Comparison of ENCODE assay signal across 11 mouse cellular contexts in genomic region chr2:26547481-26547880, GRCm38 (mm10). TPM values are rescaled to one million over a fixed set of nuclear protein-coding genes. Genes with fewer than 3 reads are reported as not detected.
DNase-seq lines count a peak whose midpoint lies in the region; ATAC-seq and TF ChIP-seq lines count a peak whose summit lies in the region.
"Had no signal": no experiment of that assay in that cellular context is flagged by ENCODE, and none has a peak within 500 bp of the region (broad histone marks: within the 10 kb centered on the region; RNA-seq: fewer than 3 reads in every experiment).

No protein-coding gene starts in this region.

- H3K9me3 ChIP-seq in hindbrain, embryonic 13.5 days = no peaks in the 10 kb centered on the region
- H3K9me3 ChIP-seq in stomach, postnatal 0 days (ENCODE audit: control insufficient read depth, low read length) = no peaks in the 10 kb centered on the region
- H3K9me3 ChIP-seq in forebrain, embryonic 11.5 days (ENCODE audit: control insufficient read depth, low read length) = no peaks in the 10 kb centered on the region

- intact Hi-C loops in gastrocnemius, adult 2 months (cut with DNase I) = loop anchor here (5.0 kb wide), 1 partner anchor 55 kb away; no protein-coding TSS in a partner anchor

- TF ChIP-seq EP300 in stomach, postnatal 0 days (optimal IDR thresholded peaks at IDR 0.05) = no peak

- 31% methylated on average over 2 of the region's 2 CpGs for WGBS in hindbrain, embryonic 13.5 days
- 39% methylated on average over 2 of the region's 2 CpGs for WGBS in stomach, postnatal 0 days
- 29% methylated on average over 2 of the region's 2 CpGs for WGBS in forebrain, embryonic 11.5 days

- no peaks in the 10 kb centered on the region for H3K27me3 ChIP-seq in hindbrain, embryonic 13.5 days
- no peaks in the 10 kb centered on the region for H3K27me3 ChIP-seq in stomach, postnatal 0 days (ENCODE audit: control insufficient read depth, insufficient read depth, low read length)
- no peaks in the 10 kb centered on the region for H3K27me3 ChIP-seq in forebrain, embryonic 11.5 days (ENCODE audit: control insufficient read depth, insufficient read depth, low read length)

- ATAC-seq in hindbrain, embryonic 13.5 days (ENCODE audit: low FRiP score) = peak; percentile 61; the same call in 1 of the 2 replicates
- ATAC-seq in stomach, postnatal 0 days (ENCODE audit: low FRiP score, low TSS enrichment) = peak; percentile 44; the same call in 1 of the 2 replicates
- ATAC-seq in forebrain, embryonic 11.5 days (replicated peaks; ENCODE audit: low FRiP score) = no peak

- peak; percentile 33 for DNase-seq in gastrocnemius, adult 2 months
- DNase-seq in gastrocnemius, postnatal 10 days = no peak
- peak; percentile 26 for DNase-seq in right cerebral cortex, adult 18-20 months
- DNase-seq in right cerebral cortex, postnatal 36 days (ENCODE audit: low spot score in 2 of 2) = no peak
- peak; percentile 30 for DNase-seq in stomach, postnatal 0 days (ENCODE audit: low spot score)
- DNase-seq in forebrain, embryonic 11.5 days (ENCODE audit: low spot score) = no peak
- no peak for DNase-seq in gastrocnemius, adult 18-20 months (ENCODE audit: low spot score)

- no peak overlapping the region for H3K9ac ChIP-seq in hindbrain, embryonic 13.5 days
- H3K9ac ChIP-seq in stomach, postnatal 0 days (ENCODE audit: low read length) = no peak overlapping the region
- no peak overlapping the region for H3K9ac ChIP-seq in forebrain, embryonic 11.5 days (ENCODE audit: low read length)

- peaks cover 49% of the 10 kb centered on the region for H3K4me1 ChIP-seq in hindbrain, embryonic 13.5 days (replicated peaks)
- no peaks in the 10 kb centered on the region; the same call in 1 of the 2 replicates for H3K4me1 ChIP-seq in stomach, postnatal 0 days (replicated peaks; ENCODE audit: control insufficient read depth, insufficient read depth)
- H3K4me1 ChIP-seq in forebrain, embryonic 11.5 days (replicated peaks; ENCODE audit: control insufficient read depth, insufficient read depth, low read length) = 0 out of 2 replicates have a peak, but pooled peaks cover 2% of the 10 kb centered on the region

- H3K4me2 ChIP-seq in hindbrain, embryonic 13.5 days = no peak overlapping the region
- no peak overlapping the region for H3K4me2 ChIP-seq in stomach, postnatal 0 days (replicated peaks; ENCODE audit: low read depth)
- no peak overlapping the region for H3K4me2 ChIP-seq in forebrain, embryonic 11.5 days (ENCODE audit: low read depth, low read length, severe bottlenecking)

- H3K27ac ChIP-seq in gastrocnemius, adult 2 months = peak overlapping the region; percentile 1; the same call in 1 of the 2 replicates
- 0 out of 2 replicates have a peak overlapping the region, but pooled peaks have one; percentile 24 for H3K27ac ChIP-seq in hindbrain, embryonic 13.5 days
- H3K27ac ChIP-seq in stomach, postnatal 0 days (replicated peaks) = no peak overlapping the region
- H3K27ac ChIP-seq in forebrain, embryonic 11.5 days (ENCODE audit: low read depth, low read length) = no peak overlapping the region

- TF ChIP-seq CTCF in gastrocnemius, adult 2 months (IDR thresholded peaks at IDR 0.05) = peak; percentile 53
- TF ChIP-seq CTCF in stomach, postnatal 0 days (IDR thresholded peaks at IDR 0.05; ENCODE audit: low read depth) = peak; percentile 68

- H3K4me3 ChIP-seq in gastrocnemius, adult 2 months = no peak overlapping the region
- no peak overlapping the region for H3K4me3 ChIP-seq in hindbrain, embryonic 13.5 days
- H3K4me3 ChIP-seq in stomach, postnatal 0 days (ENCODE audit: low read depth, low read length) = no peak overlapping the region
- no peak overlapping the region for H3K4me3 ChIP-seq in forebrain, embryonic 11.5 days (ENCODE audit: low read depth, low read length)
- H3K4me3 ChIP-seq: erythroblast, embryonic 14.5 days had no signal

- H3K36me3 ChIP-seq in hindbrain, embryonic 13.5 days = no peaks in the 10 kb centered on the region
- H3K36me3 ChIP-seq in stomach, postnatal 0 days (ENCODE audit: control insufficient read depth, insufficient read depth, low read length) = no peaks in the 10 kb centered on the region
- no peaks in the 10 kb centered on the region for H3K36me3 ChIP-seq in forebrain, embryonic 11.5 days (ENCODE audit: control insufficient read depth, insufficient read depth, low read length)

RNA-seq across cellular contexts. Expression of gene Notch1, which starts 31.0 kb away (rescaled TPM):
- 10 to 100 TPM in 1 of 2 experiments, 1 to 10 TPM in 1; 6.9 to 11.9 TPM for total RNA-seq in gastrocnemius, adult 2 months (2021)
- 10 to 100 TPM; 22.5 to 33.5 TPM for total RNA-seq in gastrocnemius, postnatal 10 days (2021)
- 17.5 and 19.2 TPM in 2 replicates for polyA plus RNA-seq in hindbrain, embryonic 13.5 days (2015; fragmentation: Nextera tagmentation; extraction: Ambion mirVana)
- 4.8 and 5.6 TPM in 2 replicates for polyA plus RNA-seq in stomach, postnatal 0 days (2015; fragmentation: Nextera tagmentation; extraction: Ambion mirVana)
- polyA plus RNA-seq in forebrain, embryonic 11.5 days (2014; fragmentation: Nextera tagmentation; extraction: Ambion mirVana) = 68.3 and 70.9 TPM in 2 replicates
- 10 to 100 TPM in 1 of 2 experiments, 1 to 10 TPM in 1; 6.1 to 10.0 TPM for total RNA-seq in gastrocnemius, adult 18-20 months (2021)

RNA-seq across cellular contexts. Expression of gene Egfl7, which starts 32.3 kb away (rescaled TPM):
- total RNA-seq in gastrocnemius, adult 2 months (2021) = 10 to 100 TPM; 34.4 to 53.7 TPM
- total RNA-seq in gastrocnemius, postnatal 10 days (2021) = 100 to 1,000 TPM; 104 to 147 TPM
- polyA plus RNA-seq in hindbrain, embryonic 13.5 days (2015; fragmentation: Nextera tagmentation; extraction: Ambion mirVana) = 72.2 and 78.9 TPM in 2 replicates
- 49.7 and 54.3 TPM in 2 replicates for polyA plus RNA-seq in stomach, postnatal 0 days (2015; fragmentation: Nextera tagmentation; extraction: Ambion mirVana)
- 58.4 and 63.7 TPM in 2 replicates for polyA plus RNA-seq in forebrain, embryonic 11.5 days (2014; fragmentation: Nextera tagmentation; extraction: Ambion mirVana)
- 10 to 100 TPM; 19.6 to 34.7 TPM for total RNA-seq in gastrocnemius, adult 18-20 months (2021)

RNA-seq across cellular contexts. Expression of gene Gm20532, which starts 39.0 kb away (rescaled TPM):
- not detected for total RNA-seq in gastrocnemius, adult 2 months (2021)
- total RNA-seq in gastrocnemius, postnatal 10 days (2021) = under 1 TPM in 1 of 2 experiments, not detected in 1; 0.40 TPM
- polyA plus RNA-seq in hindbrain, embryonic 13.5 days (2015; fragmentation: Nextera tagmentation; extraction: Ambion mirVana) = not detected in 2 replicates
- polyA plus RNA-seq in stomach, postnatal 0 days (2015; fragmentation: Nextera tagmentation; extraction: Ambion mirVana) = 0.18 TPM in 1 of 2 replicates, not detected in the other
- polyA plus RNA-seq in forebrain, embryonic 11.5 days (2014; fragmentation: Nextera tagmentation; extraction: Ambion mirVana) = not detected in 2 replicates
- total RNA-seq in gastrocnemius, adult 18-20 months (2021) = not detected
- total RNA-seq: left cerebral cortex, postnatal 36 days had no signal
- polyA plus RNA-seq: erythroblast, embryonic 14.5 days; small intestine, adult 2 months had no signal

RNA-seq across cellular contexts. Expression of gene Agpat2, which starts 56.7 kb away (rescaled TPM):
- total RNA-seq in gastrocnemius, adult 2 months (2021) = 1 to 10 TPM; 2.8 to 7.3 TPM
- 1 to 10 TPM; 9.3 to 9.4 TPM for total RNA-seq in gastrocnemius, postnatal 10 days (2021)
- 6.8 and 7.0 TPM in 2 replicates for polyA plus RNA-seq in hindbrain, embryonic 13.5 days (2015; fragmentation: Nextera tagmentation; extraction: Ambion mirVana)
- 109 and 120 TPM in 2 replicates for polyA plus RNA-seq in stomach, postnatal 0 days (2015; fragmentation: Nextera tagmentation; extraction: Ambion mirVana)
- polyA plus RNA-seq in forebrain, embryonic 11.5 days (2014; fragmentation: Nextera tagmentation; extraction: Ambion mirVana) = 6.0 and 8.9 TPM in 2 replicates
- 1 to 10 TPM; 6.3 to 7.5 TPM for total RNA-seq in gastrocnemius, adult 18-20 months (2021)

Comparison
In these comparisons a context has a peak if more than half of its experiments do, and no peak if none do; other contexts are left out.
1. DNase-seq: peak in gastrocnemius, adult 2 months (single experiment), right cerebral cortex, adult 18-20 months (single experiment) and stomach, postnatal 0 days (single experiment); none in gastrocnemius, postnatal 10 days (single experiment), right cerebral cortex, postnatal 36 days (0 of 2), forebrain, embryonic 11.5 days (single experiment) and gastrocnemius, adult 18-20 months (single experiment).
2. H3K27ac ChIP-seq: peak in gastrocnemius, adult 2 months (single experiment) and hindbrain, embryonic 13.5 days (single experiment); none in stomach, postnatal 0 days (single experiment) and forebrain, embryonic 11.5 days (single experiment).